ENCODE assay signal across 11 mouse cellular contexts in the genomic region with DNA sequence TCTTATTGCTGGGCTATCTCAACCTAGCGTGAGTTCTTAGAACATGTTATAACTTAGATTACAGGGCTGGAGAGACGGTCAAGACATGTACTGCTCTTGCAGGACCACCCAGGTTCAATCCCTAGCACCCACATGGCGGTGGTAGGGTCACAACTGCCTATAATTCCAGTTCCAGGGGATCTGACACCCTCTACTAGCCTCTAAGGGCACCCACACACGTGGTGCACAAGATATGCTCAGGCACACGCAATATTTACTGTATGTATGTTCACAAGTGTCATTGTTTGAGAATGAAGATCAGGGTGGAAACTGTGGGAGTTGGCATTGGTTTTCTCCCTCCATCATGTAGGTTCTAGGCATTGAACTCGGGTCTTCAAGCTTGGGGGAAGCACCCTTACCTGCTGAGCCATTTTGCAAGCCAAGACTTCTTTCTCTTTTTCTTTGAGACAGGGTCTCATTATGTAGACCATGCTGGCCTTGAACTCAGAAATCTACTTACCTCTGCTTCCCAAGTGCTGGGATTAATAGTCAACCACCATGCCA. TPM values are rescaled to one million over a fixed set of nuclear protein-coding genes. Genes with fewer than 3 reads are reported as not detected.
DNase-seq lines count a peak whose midpoint lies in the region; ATAC-seq lines count a peak whose summit lies in the region.
"Had no signal": no experiment of that assay in that cellular context is flagged by ENCODE, and none has a peak within 500 bp of the region (broad histone marks: within the 10 kb centered on the region; RNA-seq: fewer than 3 reads in every experiment).

No protein-coding gene starts in this region.

- no peaks in the 10 kb centered on the region for H3K9me3 ChIP-seq in erythroblast, embryonic 14.5 days (ENCODE audit: control insufficient read depth, low read length)
- no peaks in the 10 kb centered on the region for H3K9me3 ChIP-seq in kidney, embryonic 15.5 days (replicated peaks)
- H3K9me3 ChIP-seq in limb, embryonic 13.5 days: no peaks in the 10 kb centered on the region
- H3K9me3 ChIP-seq: midbrain, embryonic 12.5 days had no signal

- DNase-seq in kidney, postnatal 25 days: no peak
- peak; percentile 34 for DNase-seq in ES-CJ7 (ENCODE audit: low read depth, low spot score)
- DNase-seq in right cerebral cortex, postnatal 10 days (ENCODE audit: low spot score in 2 of 2): no peak
- DNase-seq in urinary bladder, postnatal 10 days (ENCODE audit: low spot score): no peak
- DNase-seq: layer of hippocampus, postnatal 36 days had no signal

- H3K9ac ChIP-seq in kidney, embryonic 15.5 days: no peak overlapping the region
- no peak overlapping the region for H3K9ac ChIP-seq in limb, embryonic 13.5 days

- no peak for ATAC-seq in erythroblast, adult 5-6 weeks (replicated peaks; ENCODE audit: low FRiP score, poor library complexity, severe bottlenecking)
- ATAC-seq in kidney, embryonic 15.5 days (replicated peaks; ENCODE audit: low FRiP score): no peak
- ATAC-seq in limb, embryonic 13.5 days (ENCODE audit: low FRiP score, low read depth): no peak

- peaks cover 4% of the 10 kb centered on the region for H3K27me3 ChIP-seq in erythroblast, embryonic 14.5 days (ENCODE audit: control insufficient read depth)
- H3K27me3 ChIP-seq in kidney, embryonic 15.5 days: no peaks in the 10 kb centered on the region
- no peaks in the 10 kb centered on the region for H3K27me3 ChIP-seq in limb, embryonic 13.5 days

- no peak overlapping the region for H3K4me2 ChIP-seq in kidney, embryonic 15.5 days
- H3K4me2 ChIP-seq in limb, embryonic 13.5 days (replicated peaks): peak overlapping the region; percentile 86

- 92% methylated on average over 6 of the region's 6 CpGs for WGBS in kidney, embryonic 15.5 days
- WGBS in limb, embryonic 13.5 days: 94% methylated on average over 6 of the region's 6 CpGs

- peaks cover 40% of the 10 kb centered on the region for H3K4me1 ChIP-seq in erythroblast, embryonic 14.5 days (ENCODE audit: control insufficient read depth)
- peaks cover 27% of the 10 kb centered on the region for H3K4me1 ChIP-seq in kidney, embryonic 15.5 days
- peaks cover 28% of the 10 kb centered on the region for H3K4me1 ChIP-seq in limb, embryonic 13.5 days

- peak overlapping the region; percentile 98; the same call in 1 of the 2 replicates for H3K27ac ChIP-seq in kidney, embryonic 15.5 days
- H3K27ac ChIP-seq in limb, embryonic 13.5 days: no peak overlapping the region

- peak overlapping the region; percentile 100 for H3K4me3 ChIP-seq in erythroblast, embryonic 14.5 days (replicated peaks)
- peak overlapping the region; percentile 99 for H3K4me3 ChIP-seq in kidney, embryonic 15.5 days (replicated peaks)
- no peak overlapping the region for H3K4me3 ChIP-seq in limb, embryonic 13.5 days

- H3K36me3 ChIP-seq in erythroblast, embryonic 14.5 days (ENCODE audit: control insufficient read depth): peaks cover 24% of the 10 kb centered on the region
- no peaks in the 10 kb centered on the region for H3K36me3 ChIP-seq in kidney, embryonic 15.5 days
- H3K36me3 ChIP-seq in limb, embryonic 13.5 days: no peaks in the 10 kb centered on the region
- H3K36me3 ChIP-seq: midbrain, embryonic 12.5 days had no signal

RNA-seq across cellular contexts. Expression of a gene that starts 1.2 kb away (rescaled TPM):
- polyA plus RNA-seq in erythroblast, embryonic 14.5 days (2012): 6.2 and 6.5 TPM in 2 replicates
- 43.2 and 49.3 TPM in 2 replicates for total RNA-seq in erythroblast, adult 5-6 weeks (2015; ENCODE audit: low replicate concordance)
- 54.4 and 64.7 TPM in 2 replicates for total RNA-seq in erythroblast, adult 5-6 weeks (2017; ENCODE audit: low replicate concordance)
- 22.4 and 23.0 TPM in 2 replicates for polyA plus RNA-seq in kidney, embryonic 15.5 days (2015; fragmentation: Nextera tagmentation; extraction: Ambion mirVana)
- polyA plus RNA-seq in limb, embryonic 13.5 days (2015; fragmentation: Nextera tagmentation; extraction: Ambion mirVana): 27.2 and 27.7 TPM in 2 replicates

RNA-seq across cellular contexts. Expression of a gene that starts 7.0 kb away (rescaled TPM):
- 10.7 and 11.2 TPM in 2 replicates for polyA plus RNA-seq in erythroblast, embryonic 14.5 days (2012)
- total RNA-seq in erythroblast, adult 5-6 weeks (2015; ENCODE audit: low replicate concordance): 12.1 and 19.0 TPM in 2 replicates
- total RNA-seq in erythroblast, adult 5-6 weeks (2017; ENCODE audit: low replicate concordance): 11.8 and 17.4 TPM in 2 replicates
- polyA plus RNA-seq in kidney, embryonic 15.5 days (2015; fragmentation: Nextera tagmentation; extraction: Ambion mirVana): 49.6 and 50.4 TPM in 2 replicates
- 43.6 and 44.2 TPM in 2 replicates for polyA plus RNA-seq in limb, embryonic 13.5 days (2015; fragmentation: Nextera tagmentation; extraction: Ambion mirVana)

RNA-seq across cellular contexts. Expression of a gene that starts 58.4 kb away (rescaled TPM):
- not detected in 2 replicates for polyA plus RNA-seq in erythroblast, embryonic 14.5 days (2012)
- not detected in 2 replicates for total RNA-seq in erythroblast, adult 5-6 weeks (2015; ENCODE audit: low replicate concordance)
- not detected in 2 replicates for total RNA-seq in erythroblast, adult 5-6 weeks (2017; ENCODE audit: low replicate concordance)
- polyA plus RNA-seq in kidney, embryonic 15.5 days (2015; fragmentation: Nextera tagmentation; extraction: Ambion mirVana): 0.50 and 0.64 TPM in 2 replicates
- polyA plus RNA-seq in limb, embryonic 13.5 days (2015; fragmentation: Nextera tagmentation; extraction: Ambion mirVana): 0.08 and 0.20 TPM in 2 replicates
- total RNA-seq: hematopoietic stem cell, adult 5-6 weeks; layer of hippocampus, postnatal 36 days had no signal
